Mouse (Mus musculus) lung, postnatal 0 days (tissue): ENCODE data around the gene Midn.

Experiments used
- CTCF ChIP-seq: IDR thresholded peaks from 2 replicates; pipeline ENCODE4 v1.5.1; 2016; ENCODE audit warnings: antibody characterized with exemption, mild to moderate bottlenecking
- EP300 ChIP-seq: IDR thresholded peaks from 2 replicates; pipeline ENCODE4 v1.6.1; 2016; ENCODE audit warnings: antibody characterized with exemption, mild to moderate bottlenecking, control low read depth

DNA sequence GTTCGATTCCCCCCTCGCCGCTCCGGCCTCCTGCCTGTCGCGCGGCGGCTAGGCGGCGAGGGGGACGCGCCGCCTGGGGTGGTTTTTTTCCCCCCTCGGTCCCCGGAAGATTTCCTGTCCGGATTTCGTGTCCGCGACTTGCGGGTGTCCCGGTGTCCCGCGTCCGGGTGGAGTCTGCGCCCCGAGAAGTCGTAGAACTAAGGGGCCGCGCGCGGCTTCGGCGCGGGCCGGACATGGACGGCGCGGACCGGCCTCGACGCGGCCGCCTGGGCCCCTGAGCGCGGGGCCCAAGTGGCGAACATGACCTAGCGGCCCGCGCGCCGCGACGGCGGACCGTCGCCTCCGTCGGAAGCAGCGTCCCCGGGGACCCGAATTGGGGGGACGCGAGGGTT is 32.1 kb upstream of the Midn start:
- no peak for TF ChIP-seq EP300
- no peak for TF ChIP-seq CTCF
